24 mouse cellular contexts compared by ENCODE assay signal in genomic region chr14:57283816-57284215, GRCm38 (mm10).
DNase-seq lines count a peak whose midpoint lies in the region; ATAC-seq and TF ChIP-seq lines count a peak whose summit lies in the region.
"Had no signal": no experiment of that assay in that cellular context is flagged by ENCODE, and none has a peak within 500 bp of the region (broad histone marks: within the 10 kb centered on the region; RNA-seq: fewer than 3 reads in every experiment).

No protein-coding gene starts in this region.

- no peaks in the 10 kb centered on the region for H3K27me3 ChIP-seq in lung, embryonic 14.5 days (ENCODE audit: insufficient read depth, low read length)
- H3K27me3 ChIP-seq: CH12.LX; embryonic facial prominence, embryonic 12.5 days; forebrain, embryonic 13.5 days; forebrain, embryonic 15.5 days; Patski had no signal

- 14% methylated on average over 5 of the region's 5 CpGs for WGBS in lung, embryonic 14.5 days

- TF ChIP-seq CTCF in lung, embryonic 14.5 days (IDR thresholded peaks at IDR 0.05; ENCODE audit: low read depth) = no peak

- no peak overlapping the region for H3K9ac ChIP-seq in lung, embryonic 14.5 days
- H3K9ac ChIP-seq: embryonic facial prominence, embryonic 12.5 days; forebrain, embryonic 13.5 days; forebrain, embryonic 15.5 days had no signal

- no peak overlapping the region for H3K27ac ChIP-seq in lung, embryonic 14.5 days (ENCODE audit: low read depth)
- H3K27ac ChIP-seq: embryonic facial prominence, embryonic 12.5 days; forebrain, embryonic 13.5 days; forebrain, embryonic 15.5 days had no signal

- no peak overlapping the region for H3K4me2 ChIP-seq in lung, embryonic 14.5 days
- H3K4me2 ChIP-seq: embryonic facial prominence, embryonic 12.5 days; forebrain, embryonic 13.5 days; forebrain, embryonic 15.5 days had no signal

- H3K4me1 ChIP-seq in lung, embryonic 14.5 days (ENCODE audit: insufficient read depth) = no peaks in the 10 kb centered on the region
- H3K4me1 ChIP-seq: forebrain, embryonic 15.5 days had no signal

- no peak for ATAC-seq in lung, embryonic 14.5 days (ENCODE audit: insufficient read depth)
- ATAC-seq: activated CD4-positive, CD25-positive, alpha-beta regulatory T cell, adult 4 months; CD4-positive, CD25-positive, alpha-beta regulatory T cell, adult 4 months; forebrain, embryonic 13.5 days; forebrain, embryonic 15.5 days; Patski had no signal

- no peaks in the 10 kb centered on the region for H3K36me3 ChIP-seq in lung, embryonic 14.5 days (ENCODE audit: insufficient read depth)
- H3K36me3 ChIP-seq: embryonic facial prominence, embryonic 10.5 days; embryonic facial prominence, embryonic 12.5 days; forebrain, embryonic 15.5 days; G1E had no signal

- no peaks in the 10 kb centered on the region for H3K9me3 ChIP-seq in lung, embryonic 14.5 days (ENCODE audit: low read depth, low read length)
- H3K9me3 ChIP-seq: embryonic facial prominence, embryonic 10.5 days; embryonic facial prominence, embryonic 12.5 days; forebrain, embryonic 13.5 days; forebrain, embryonic 15.5 days; G1E had no signal

- peak; percentile 51 for DNase-seq in heart, adult 11 months
- no peak for DNase-seq in heart, adult 8-10 months (ENCODE audit: low spot score)
- peak; percentile 30 for DNase-seq in kidney, postnatal 14 days
- no peak for DNase-seq in kidney, adult 9 months
- peak; percentile 11 for DNase-seq in lung, embryonic 14.5 days
- no peak for DNase-seq in lung, postnatal 14 days
- DNase-seq: adrenal gland, adult 8-10 months; adrenal gland, postnatal 14 days; adrenal gland, postnatal 36 days; B cell, adult 2 months; cerebellum, adult 11-12 months; cerebellum, adult 2 months; cerebellum, adult 9-10 months; cerebellum, postnatal 10 days; cerebellum, postnatal 25 days had no signal

- no peak overlapping the region for H3K4me3 ChIP-seq in lung, embryonic 14.5 days (ENCODE audit: low read depth, low read length)
- H3K4me3 ChIP-seq: embryonic facial prominence, embryonic 10.5 days; embryonic facial prominence, embryonic 12.5 days; forebrain, embryonic 13.5 days; forebrain, embryonic 15.5 days had no signal

Comparison
In these comparisons a context has a peak if more than half of its experiments do, and no peak if none do; other contexts are left out.
1. DNase-seq: peak in heart, adult 11 months (single experiment), kidney, postnatal 14 days (single experiment) and lung, embryonic 14.5 days (single experiment); none in heart, adult 8-10 months (single experiment), kidney, adult 9 months (single experiment) and lung, postnatal 14 days (single experiment).